Mouse (Mus musculus) testis, postnatal 14 days (tissue): Measurements from ENCODE around the gene Vmn2r73.
"Not testable (repeated sequence)": the region's sequence is repeated elsewhere in the genome, so short reads cannot be mapped to it uniquely, and the experiment has no call there.

Source experiments
- DNase-seq: peaks from one replicate; pipeline ENCODE4 v3.0.0; 2021; ENCODE audit warnings: low spot score

Gene Vmn2r73

DNA sequence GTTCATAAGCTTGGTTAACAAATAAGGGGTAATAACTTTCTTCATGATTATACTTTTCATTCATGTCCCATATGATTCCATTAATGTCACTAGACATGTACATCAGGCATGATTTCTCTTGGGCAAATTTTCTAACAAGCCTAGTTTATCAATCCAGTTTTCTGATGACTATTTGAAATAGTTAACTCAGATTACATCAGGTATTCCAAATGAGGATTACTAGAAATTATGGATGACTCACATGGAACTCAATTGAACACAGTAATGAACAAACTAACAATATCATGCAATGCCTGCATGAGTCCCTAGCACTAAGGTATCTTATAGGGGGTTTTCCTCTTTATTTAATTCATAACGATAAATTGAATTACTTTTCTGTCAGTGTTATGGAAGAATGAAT, at the start of gene Vmn2r73:
Gene Vmn2r73, minus strand, starts transcription at position 101 of the 400 bp plus-strand sequence.
- DNase-seq, result no peak

GRCm38 (mm10) chr7:85840090-85840948, 35.7 kb downstream of the Vmn2r73 start:
- no peak for DNase-seq

- DNase-seq, result not testable (repeated sequence)
These were observed 58.0 kb downstream of the Vmn2r73 start for GRCm38 (mm10) chr7:85818092-85818491.
